Mouse (Mus musculus) liver, adult 2 months (tissue): ENCODE measurements around the gene Nol4l.

Source experiments
- CTCF ChIP-seq: fragments of 200-500 bp; IDR thresholded peaks from 2 replicates; pipeline ENCODE4 v1.5.1; 2011; ENCODE audit warnings: low read depth, low read length, control low read depth
- POLR2A ChIP-seq: fragments of 200-500 bp; IDR thresholded peaks from 2 replicates; pipeline ENCODE4 v1.6.1; 2011; ENCODE audit warnings: low read length, control low read depth; ENCODE audit not compliant: insufficient read depth; ENCODE audit errors: extremely low read depth

GRCm38 (mm10) chr2:153389831-153390230 is 139.9 kb downstream of the Nol4l start:
- TF ChIP-seq CTCF, result no peak
- no peak for TF ChIP-seq POLR2A
